Mouse (Mus musculus) CD4-positive, CD25-positive, alpha-beta regulatory T cell, adult 2 months (primary cell): ENCODE data around the gene Npat.
A peak's percentile ranks its signal among the peaks of the same experiment; 100 is the strongest.

Experiments
- DNase-seq: peaks from one replicate; pipeline ENCODE4 v3.0.0-alpha.2; 2012; ENCODE audit warnings: low read depth, low spot score

Gene Npat

GRCm38 (mm10) chr9:53609968-53610781, 73.3 kb downstream of the Npat start, which contains the start of gene Acat1:
Acat1 (minus strand) TSS chr9:53610382.
- peak; percentile 94 for DNase-seq

GRCm38 (mm10) chr9:53614286-53614685, 77.4 kb downstream of the Npat start:
- no peak for DNase-seq

GRCm38 (mm10) chr9:53615246-53615645, 78.4 kb downstream of the Npat start:
- no peak for DNase-seq
